Mouse (Mus musculus): ENCODE results near the gene Prmt8.

Prmt8 gene

DNA sequence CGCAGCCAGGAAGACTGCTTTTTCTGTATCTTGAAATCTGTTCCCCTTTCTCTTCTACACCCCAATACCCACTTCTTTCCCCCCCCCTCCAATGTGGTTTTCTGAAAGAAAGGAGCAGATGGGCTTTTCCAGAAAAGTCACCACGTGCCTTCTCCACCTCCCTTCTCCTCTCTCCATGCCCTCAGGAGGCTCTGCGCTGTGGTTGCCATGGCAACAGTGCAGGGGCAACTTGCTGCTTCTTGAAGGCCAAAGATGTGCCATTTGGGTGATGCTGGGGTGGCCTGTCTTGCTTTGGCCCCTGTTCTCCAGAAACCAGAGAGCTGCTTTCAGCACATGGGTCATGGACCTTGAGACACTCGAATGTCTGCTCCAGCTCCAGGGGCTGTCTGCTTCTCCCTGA, 100.0 kb downstream of the Prmt8 start:
- no peak for DNase-seq (ENCODE audit: inconsistent age in 2 of 2, low spot score in 1 of 2)

DNA sequence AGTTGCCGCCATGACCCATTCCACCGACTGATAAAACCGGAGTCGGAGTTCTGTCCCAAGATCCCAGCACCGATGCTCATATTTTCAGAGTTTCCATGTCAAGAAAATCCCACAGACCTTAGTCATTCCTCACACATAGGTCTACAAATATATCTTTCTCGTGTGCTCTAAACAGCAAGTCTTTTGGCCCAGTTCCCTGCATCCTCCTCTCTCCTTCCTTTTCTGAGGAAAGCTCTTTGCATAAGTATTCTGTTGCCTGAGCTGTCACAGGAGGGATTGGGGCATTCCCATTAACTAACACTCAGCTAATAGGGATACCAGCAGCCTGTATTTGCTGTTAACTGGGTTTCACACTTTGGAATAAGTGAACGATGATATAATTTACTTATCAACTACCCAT, 106.0 kb downstream of the Prmt8 start:
- DNase-seq (ENCODE audit: inconsistent age in 2 of 2, low spot score in 1 of 2), result no peak

DNA sequence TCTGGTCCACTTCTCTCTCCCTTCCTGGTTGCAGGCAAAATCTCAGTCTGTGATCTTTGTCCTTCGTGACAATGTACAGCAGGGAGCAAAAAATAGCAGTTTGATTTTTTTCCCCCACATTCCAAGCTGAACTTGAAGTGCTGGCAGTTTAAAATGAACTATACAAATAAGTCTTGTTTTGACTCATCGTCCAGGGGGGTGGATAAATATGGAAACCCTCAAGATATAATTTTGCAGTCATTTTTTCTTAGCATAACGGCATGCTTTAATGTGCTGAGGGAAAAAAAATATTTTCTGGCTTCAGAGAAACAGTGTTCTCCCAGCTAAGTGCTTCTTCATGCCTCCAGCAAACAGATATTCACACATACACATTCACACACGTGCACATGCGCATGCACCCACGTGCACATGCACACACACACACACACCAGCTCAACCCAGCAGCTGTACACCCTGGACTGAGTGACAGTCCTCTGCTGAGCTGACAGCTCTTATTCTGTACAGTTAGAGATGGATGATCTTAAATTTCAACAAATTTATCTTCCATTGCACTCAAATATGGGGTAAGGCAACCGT, 107.5 kb downstream of the Prmt8 start:
- DNase-seq (ENCODE audit: inconsistent age in 2 of 2, low spot score in 1 of 2), result no peak

DNA sequence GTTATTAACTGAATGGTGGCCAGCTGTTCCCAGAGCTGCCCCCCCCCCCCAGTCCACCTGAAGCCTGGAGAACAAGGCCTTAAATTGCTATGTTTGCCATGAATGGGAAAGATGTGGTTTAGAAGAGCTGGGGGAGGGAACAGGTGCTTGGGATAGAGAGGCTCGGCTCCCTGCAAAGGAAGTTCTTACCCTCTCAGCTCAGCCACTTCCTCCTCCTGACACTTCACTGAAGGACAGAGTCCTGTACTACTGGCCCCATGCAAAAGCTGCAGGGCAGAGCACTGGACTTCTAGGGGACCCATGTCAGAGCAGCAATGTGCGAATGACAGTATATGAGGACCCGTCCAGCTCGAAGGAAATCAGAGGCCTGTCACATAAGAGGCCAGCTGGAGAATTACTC, 109.3 kb downstream of the Prmt8 start:
- no peak for DNase-seq (ENCODE audit: inconsistent age in 2 of 2, low spot score in 1 of 2)

DNA sequence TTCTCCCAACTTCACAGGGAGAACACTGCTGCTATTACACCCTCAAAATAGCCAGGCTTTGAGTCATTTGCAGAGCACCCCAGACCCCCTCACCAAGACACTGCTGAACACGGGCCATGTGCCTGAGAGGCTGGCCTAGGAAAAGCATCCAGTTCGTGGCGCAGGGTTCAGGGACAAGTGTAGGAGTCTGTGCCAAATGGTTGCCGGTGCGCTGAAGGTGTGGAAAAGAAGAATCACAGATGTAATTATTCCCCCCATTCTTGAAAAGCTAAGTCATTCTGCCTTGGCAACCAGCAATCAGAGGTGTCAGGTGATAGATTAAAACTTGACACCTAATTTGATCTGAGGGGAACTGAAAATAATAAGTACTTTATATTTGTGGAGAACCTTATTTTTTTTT, 109.8 kb downstream of the Prmt8 start:
- no peak for DNase-seq (ENCODE audit: inconsistent age in 2 of 2, low spot score in 1 of 2)

DNA sequence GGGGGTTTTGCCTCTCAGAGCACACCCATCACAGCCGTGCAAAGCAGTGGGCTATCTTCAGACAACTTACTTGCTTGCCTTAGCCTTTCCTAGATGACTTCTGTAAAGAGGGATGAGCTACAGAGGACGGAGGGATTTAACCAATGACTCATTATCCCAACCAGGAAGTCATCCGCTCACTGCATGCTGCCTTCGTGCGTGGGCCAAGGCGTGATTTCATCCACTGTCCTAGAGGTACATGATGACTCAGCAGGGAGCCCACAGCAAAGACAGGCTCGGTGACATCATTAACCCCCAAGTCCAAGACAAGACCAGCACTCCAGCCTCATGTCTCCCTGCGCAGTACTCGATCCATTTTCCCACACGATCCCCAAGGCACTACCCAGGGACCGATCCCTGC, 112.1 kb downstream of the Prmt8 start:
- no peak for DNase-seq (ENCODE audit: inconsistent age in 2 of 2, low spot score in 1 of 2)

DNA sequence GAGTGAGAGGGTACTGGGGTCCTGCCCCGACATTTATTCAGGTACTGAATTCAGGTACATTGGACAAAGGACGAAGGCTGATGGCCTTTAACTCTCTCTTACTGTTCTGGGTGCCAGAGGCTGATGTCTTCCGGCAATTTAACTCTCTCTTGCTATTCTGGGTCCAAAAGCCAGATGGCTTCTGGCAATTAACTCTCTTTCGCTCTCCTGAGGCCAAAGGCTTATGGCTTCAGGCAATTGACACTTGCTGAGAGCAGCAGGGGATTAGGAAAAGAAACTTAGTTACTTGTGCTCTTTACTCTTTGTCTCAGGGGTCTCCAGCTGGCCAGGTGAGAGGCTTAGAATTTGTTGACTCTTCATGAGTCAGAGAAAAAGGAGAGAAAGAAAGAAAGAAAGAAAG, 113.3 kb downstream of the Prmt8 start:
- DNase-seq (ENCODE audit: inconsistent age in 2 of 2, low spot score in 1 of 2), result no peak

DNA sequence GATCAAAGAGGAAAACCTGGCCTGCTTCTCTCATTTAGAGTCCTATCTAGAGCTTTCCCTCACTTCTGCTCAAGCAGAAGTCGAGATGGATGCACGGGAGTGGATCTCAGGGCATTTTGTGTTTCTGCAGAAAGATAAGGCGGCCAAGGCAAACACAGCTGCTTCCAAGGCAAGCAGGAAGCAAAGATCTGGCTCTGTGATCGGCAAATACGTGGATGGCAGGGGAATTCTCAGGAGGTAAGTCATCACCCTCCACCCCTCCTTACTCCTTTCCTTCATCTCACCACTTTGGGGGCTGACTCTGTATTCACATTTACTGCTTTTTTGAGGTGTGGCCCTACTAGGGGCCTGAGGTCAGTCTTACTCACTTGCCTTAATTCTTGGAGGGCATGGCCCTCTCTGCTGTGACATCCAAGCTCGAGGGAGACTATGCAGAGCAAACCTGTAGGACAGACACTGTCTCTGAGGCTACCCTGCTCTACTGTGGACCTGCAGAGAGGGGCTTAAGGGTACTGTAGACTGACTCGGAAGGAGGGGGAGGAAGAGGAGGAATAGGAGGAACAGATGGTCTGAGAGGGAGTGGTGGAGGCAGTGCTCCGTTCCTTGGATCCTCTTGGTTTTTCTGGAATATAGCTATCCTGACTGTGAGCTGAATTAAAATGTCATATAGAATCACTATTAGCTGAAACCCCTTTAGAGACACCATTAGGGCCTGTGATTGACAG, 128.0 kb downstream of the Prmt8 start:
- no peak for DNase-seq (ENCODE audit: inconsistent age in 2 of 2, low spot score in 1 of 2)
